Mouse (Mus musculus) ovary, postnatal 36 days (tissue): ENCODE data around the gene Prim2.

ENCODE experiments used
- DNase-seq: peaks from one replicate; pipeline ENCODE4 v3.0.0; 2022; ENCODE audit warnings: low spot score, mixed read lengths

The Prim2 gene

DNA sequence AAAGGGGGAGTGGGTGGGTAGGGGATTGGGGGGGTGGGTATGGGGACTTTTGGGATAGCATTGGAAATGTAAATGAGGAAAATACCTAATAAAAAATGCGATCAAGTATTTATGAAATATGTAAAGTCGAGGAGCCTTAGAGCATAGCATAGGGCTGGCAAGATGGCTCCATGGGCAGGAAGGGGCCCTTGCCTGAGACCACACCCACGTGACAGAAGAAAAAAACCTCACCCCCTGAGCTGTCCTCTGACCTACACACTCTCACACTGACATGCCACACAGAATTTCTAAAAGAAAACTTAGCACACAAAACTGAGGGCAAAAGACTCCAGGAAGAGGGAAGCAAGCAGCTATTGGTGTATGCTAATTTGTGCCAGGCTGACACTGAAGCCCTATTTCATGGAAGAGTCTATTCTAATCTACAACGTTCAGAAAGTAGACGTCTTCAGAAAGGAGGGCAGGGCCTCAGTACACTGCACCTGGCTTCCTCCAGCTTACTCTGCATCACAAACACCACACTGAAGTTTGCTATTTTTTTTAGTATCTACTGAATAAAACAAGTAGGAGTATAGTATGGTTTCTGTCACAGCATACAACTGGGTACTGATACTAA is 65.4 kb downstream of the Prim2 start:
- no peak for DNase-seq

DNA sequence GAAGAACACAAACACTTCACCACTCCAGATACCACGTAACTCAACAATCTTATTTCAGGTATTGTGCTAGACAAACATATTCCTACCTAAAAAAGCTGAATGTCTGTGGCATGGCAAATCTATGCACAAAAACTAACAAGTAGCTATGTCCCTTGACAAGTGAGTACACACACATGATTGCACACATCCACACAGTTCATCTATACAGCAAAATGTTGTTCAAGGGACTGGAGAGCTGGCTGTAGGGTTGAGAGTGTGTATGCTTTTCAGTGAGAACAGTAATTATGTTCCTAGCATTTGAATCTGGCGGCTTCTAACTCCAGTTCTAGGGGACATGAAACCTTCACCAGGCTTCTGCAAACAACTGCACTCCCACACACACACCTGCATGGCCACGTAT is 69.9 kb downstream of the Prim2 start:
- DNase-seq: no peak

DNA sequence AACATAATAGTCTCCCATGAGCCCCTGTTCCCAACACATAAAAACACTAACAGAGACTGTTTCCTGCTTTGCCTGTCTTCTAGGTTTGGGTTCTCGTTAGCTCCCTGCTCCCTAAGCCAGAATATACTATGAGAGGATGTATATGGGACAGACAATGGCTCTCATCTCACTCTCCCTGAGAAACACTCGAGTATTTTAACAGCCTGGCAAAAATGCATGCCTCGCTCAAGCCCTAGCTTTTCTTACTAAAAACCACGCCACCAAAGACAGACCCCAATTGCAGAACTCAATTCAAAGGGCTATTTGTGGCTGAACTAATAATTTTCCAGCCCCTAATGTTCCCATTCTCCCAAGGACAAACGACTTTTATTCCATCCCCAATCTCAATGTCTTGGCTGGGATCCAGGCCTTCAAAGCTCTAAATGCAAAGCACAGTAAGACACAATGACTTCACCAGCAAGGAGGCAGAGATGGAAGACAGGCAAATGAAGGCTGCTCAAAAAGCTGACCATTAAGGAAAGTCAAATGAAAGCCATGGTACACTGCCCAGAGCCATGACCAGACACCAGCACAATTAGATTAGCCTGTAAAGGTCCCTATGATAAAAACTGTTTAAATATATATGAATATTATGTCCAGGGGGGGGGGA is 70.5 kb downstream of the Prim2 start:
- DNase-seq: no peak

DNA sequence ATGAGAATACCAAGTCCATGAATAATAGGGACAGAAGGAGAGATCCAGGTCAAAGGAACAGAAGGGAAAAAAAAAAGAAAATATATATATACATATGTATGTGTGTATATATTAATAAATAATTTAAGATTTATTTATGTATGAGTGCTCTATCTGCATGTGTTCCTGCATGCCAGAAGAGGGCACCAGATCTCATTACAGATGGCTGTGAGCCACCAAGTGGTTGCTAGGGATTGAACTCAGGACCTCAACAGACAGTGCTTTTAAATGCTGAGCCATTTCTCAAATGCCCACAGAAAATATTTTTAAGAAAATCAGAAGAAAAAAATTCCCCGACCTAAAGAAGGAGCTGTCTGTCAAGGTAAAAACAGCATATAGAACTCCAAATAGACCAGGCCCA is 72.6 kb downstream of the Prim2 start:
- no peak for DNase-seq

DNA sequence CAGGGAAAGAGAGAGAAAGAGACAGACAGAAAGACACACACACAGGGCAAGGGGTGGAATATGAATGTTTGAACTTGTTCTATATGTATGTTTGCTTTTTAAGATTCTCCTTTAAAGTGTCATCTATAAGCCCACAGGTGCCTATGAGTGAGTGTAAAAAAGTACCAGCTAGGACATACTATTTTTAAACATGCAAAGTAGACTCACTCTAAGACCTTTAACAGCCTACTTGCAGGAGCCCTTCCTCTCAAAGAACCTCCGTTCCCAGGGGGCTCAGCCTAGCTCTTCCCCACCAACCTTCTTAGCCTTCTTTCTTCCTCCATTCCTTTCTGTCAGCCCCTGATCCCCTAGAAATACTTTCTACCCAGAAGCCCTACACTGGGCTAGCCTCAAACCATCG is 73.7 kb downstream of the Prim2 start:
- DNase-seq: no peak

DNA sequence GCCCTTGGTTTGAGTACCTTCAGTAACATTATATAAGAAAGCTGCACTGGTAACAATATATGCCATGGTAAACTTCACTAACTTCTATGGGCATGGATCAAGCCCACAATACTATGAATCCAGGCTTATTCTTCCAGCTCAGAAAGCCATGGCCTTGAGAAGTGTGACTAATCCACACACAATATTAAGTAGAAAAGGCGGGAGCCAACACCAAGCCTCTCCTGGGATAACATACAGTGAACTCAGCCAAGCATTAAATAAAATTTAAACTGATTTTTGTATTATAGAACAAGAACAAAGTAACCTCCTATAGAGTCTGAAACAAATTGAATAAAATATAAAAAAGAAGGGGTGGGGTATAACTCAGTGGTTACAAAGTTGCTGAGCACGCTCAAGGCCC is 74.6 kb downstream of the Prim2 start:
- no peak for DNase-seq

DNA sequence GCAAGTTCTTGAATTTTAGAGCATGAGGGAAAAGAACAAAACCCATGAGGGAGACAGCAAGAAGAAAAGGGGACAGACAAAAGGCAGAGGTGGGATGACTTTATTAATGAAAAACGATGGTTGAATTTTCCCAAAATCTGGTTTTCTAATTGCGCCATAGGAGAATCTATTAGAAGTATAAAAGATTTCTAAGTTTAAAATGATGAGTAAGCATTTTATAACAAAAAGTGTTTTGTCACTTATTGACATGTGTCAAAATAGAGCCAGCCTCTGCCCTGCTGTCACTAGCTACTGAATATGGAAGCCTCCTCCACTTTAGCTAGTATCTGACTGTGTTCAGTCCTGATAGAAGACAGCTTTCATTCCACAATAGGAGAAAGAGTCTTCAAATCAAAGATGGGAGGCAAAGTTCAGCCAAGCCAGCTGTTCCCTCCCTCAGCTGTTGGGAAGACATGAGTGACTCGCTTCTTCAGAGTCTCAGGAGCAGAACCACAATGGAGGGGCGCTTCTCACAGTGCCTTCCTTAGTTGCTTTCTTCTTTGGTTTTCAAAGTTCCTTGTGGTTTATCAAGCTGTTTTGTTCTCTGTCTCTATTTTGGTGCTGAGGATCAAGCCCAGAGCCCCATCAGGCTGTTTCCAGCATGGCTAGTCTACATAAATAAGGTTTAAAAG is 75.7 kb downstream of the Prim2 start:
- no peak for DNase-seq

DNA sequence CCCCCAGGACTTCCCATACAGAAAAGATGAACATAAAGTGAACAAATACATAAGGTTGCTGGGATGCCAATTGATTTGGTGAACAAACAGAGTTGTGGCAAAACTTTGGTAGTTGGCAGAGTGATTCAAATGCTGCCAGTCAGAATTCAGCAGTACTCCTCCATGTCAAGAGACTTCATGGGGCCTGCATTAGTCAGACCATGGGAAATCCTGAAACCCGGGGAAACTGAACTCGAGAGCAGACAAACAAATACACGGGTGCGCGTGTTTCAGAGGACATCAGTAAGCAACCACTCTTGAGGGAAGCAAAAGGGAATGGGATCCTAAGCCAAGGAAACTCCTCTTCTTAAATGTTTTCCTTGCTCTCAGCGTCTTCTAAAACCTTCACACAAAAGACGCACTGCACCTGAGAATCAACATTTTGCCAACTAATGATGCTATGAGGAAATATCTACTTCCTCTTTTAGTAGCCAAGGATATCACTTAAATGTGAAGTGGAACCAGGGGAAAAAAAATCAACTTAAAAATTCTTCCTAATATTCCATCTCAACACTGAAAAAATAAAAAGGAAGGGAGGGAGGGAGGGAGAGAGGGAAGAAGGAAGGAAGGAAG is 77.5 kb downstream of the Prim2 start:
- DNase-seq: no peak

DNA sequence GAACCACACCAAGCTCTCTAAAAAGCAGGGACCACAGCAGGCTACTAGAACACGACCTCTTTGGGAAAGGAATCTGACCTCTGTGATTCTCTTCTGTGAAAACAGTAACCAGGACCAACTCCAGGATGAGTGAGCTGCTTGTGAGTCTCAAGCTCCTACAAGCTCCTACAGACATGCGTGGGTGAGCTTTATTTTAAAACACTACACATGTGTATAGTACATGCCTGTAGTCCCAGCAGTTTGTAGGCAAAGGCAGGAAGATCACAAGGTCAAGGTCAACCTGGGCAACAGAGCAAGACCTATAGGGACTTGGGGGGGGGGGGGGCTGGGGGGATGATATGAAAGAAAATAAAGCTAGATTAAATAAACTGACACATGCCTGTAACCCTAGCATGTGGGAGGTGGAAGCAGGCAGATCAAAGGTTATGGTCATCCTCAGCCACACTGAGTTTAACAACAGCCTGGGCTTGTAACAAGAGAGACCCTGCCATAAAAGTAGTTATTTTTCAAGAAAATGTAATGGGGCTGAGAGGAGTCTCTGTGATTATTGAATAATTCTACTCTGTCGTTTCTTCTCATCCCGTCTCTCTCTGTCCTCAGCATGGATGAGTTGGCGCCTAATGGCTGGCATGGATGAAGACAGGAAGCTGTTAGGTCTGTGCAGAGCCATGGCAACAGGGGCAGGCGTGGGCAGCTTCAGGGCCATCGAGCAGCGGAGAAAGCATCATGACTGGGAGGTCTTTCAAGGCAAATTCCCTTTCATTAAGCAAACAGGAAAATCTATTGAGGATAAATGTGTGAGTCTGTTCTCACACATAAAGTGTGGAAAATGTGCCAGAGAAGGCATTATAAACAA is 78.8 kb downstream of the Prim2 start:
- DNase-seq: no peak

DNA sequence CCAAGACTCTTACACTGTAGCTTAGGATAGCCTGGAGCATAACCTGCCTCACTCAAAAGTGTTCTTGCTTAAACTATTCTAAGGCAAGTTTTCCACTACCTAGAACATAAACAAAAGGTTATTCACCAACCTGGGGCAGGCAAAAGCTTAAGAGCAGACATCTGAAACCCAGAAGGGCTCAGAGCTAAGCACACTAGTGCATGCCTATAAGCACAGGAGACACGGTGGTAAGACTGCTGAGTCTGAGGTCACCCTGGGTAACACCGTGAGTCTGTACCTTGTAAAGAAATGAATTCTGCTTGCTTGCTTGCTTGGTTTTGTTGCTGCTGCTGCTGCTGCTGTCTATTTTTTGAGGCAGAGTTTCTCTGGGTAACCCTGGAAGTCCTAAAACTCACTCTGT is 80.1 kb downstream of the Prim2 start:
- no peak for DNase-seq

DNA sequence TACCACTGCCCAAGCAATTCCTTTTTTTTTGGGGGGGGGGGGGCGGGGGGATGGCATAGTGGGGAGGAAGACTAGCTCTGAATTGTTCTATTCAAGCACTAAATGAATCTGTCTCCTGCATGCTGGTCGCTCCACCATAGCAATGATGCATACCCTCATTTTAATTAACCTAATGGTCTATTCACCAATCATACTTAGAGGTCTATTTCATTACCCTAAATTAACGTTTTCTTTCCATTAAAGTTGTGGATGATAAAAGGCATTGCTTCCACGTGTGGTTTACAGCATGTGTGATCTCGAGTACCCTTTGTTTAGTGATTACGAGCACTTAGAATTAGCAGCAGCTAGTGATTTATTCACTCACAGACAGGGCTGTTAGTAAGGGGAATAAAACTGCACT is 81.0 kb downstream of the Prim2 start:
- DNase-seq: no peak

DNA sequence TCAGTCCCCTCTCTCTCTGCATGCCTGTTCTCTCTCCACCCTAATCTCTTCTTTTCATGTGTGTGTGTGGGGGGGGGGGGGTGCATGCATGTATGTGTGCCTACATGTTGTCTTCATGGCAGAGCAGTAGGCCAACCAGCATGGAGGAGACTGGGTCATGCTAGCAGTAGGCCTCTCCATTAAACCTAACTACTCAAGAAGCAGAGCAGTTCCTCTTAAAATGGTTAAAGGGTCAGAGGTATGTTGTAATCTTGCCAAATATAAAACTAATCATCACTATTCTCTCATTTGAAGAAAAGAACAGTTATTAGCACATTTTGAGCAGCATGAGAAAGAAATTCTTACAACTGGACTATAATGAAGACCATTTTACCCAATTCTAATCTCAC is 85.0 kb downstream of the Prim2 start:
- DNase-seq: no peak

DNA sequence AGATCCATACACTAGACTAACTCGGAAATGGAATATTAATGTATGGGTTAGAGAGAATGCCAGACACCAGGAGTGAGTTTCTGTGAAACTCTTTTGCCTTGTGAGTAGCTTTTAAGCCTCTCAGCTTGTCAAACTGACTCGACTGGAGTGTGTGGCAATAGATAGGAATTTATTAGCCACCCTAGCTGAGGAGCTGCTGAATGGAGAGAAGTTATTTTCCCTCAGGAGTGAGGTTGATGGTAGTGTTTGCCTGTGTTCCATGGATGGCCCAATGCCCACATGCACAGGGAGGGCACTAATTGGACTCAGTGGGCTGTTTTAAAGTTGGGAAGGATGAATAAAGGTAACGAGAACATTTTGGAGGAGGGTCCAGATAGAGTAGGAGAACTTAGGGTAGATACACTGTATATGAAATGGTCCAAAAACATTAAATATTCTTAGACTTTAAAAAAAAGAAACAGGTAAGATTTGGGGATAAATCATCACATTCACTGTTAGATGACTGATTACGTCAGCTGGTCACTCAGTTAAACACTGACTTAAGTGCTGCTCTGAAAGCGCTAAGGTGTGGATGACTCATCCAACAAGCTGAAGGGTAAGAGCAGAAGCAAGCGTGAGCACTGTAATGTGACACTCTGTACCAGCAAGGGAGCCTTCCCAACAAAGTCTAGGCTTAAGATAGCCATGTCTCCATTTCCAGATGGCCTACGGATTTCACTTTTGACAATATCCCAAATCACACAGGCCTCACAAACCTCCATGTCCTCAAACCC is 85.6 kb downstream of the Prim2 start:
- no peak for DNase-seq

DNA sequence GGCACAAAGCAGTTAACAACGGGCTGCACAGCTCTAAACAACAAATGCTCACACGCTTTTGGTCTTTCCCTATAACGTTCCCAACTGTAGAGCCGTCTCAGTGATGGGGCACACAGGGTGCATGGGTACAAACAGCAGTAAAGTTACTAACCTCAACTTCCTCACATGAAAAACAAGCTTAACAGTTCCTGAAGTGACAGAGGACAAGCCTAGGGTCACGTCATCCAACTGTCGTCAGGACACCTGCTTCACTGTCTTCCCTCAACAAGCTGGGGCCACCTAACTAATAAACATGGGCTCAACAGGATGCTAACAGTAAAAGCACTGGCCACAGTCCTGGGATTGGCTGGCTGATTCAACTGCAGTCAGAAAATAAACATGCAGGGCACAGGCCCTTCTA is 91.0 kb downstream of the Prim2 start:
- DNase-seq: no peak

DNA sequence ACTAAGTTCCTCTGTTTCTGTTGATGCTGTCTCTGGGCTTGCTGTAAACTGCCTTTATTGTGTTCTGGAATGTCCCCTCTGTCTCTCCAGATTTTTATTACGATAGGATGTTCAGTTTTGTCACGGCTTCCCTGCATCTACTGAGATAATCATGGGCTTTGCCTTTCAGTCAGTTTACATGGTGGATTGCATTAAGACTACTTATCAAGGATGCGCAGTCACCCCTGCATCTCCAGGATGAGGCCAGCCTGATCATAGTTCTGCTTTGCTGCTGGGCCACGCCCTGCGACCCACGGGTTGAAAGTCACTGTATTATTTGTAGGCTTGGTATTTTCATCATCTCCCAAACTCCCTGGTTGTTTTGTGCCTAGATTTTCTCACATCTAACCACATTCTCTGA is 95.1 kb downstream of the Prim2 start:
- no peak for DNase-seq

DNA sequence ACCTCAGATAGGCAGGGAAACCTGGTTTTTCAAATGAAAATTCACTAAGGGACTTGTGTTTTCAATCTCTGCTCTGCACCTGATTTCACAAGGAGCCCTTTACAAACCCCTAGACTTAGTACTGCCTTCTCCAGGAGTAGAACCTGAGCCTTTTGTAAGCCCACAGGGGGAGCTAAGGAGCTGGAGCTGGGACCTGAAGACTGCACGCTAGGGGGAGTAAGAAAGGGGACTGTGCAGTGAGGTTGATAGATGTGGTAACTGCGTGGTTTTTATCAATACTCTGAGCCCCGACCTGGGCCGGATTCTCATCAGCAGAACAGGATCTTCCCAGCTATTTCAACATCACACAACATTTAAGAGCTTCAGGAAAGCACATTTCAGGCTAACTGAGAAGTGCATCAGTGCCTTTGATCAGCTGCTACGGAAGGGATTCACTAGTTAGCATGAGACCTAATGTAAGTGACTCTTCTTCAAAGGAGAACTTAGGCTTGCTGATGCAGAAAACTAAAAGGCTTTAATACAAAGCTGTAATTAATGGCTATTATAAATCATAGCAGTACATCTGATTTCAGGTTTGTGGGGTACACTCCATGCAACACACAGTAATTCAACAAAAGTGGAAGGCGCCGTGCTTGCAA is 103.7 kb downstream of the Prim2 start:
- DNase-seq: no peak

DNA sequence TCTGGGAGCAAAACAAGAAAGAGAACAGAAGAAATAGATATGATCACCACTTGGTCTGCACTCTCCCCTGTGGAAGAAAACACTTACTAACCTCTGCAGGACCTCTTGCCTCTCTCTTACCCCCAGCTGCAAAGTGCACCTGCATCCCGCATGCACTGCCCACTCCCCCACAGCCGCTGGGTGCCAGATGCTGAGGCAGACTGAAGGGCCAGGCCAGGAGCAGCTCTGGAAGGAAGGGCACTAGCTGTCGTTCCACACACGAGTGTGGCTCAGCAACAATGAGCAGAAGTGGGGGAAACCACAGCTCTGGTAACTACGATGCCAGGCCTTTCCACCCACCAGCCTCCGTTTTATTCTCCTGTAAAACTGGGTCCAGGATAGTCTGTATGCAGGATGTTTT is 105.6 kb downstream of the Prim2 start:
- no peak for DNase-seq

DNA sequence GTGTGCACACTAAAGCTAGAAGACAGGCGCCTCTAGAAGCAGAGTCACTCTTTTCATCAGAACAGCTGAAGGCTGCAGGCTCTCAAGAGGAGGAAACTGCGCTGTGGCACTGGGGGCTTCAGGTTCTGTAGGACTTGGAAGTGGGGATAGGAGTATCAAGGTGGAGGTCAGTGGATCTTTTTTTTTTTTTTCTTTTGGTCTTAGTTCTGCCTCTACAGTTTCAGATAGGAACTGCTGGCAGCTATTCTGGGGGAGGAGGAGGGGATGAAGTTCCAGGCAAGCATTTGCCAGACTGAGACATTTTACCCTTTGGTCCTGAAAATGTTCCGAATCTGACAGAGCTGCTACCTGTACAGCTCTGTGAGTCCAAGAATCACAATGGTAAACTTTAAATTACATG is 106.0 kb downstream of the Prim2 start:
- DNase-seq: no peak

DNA sequence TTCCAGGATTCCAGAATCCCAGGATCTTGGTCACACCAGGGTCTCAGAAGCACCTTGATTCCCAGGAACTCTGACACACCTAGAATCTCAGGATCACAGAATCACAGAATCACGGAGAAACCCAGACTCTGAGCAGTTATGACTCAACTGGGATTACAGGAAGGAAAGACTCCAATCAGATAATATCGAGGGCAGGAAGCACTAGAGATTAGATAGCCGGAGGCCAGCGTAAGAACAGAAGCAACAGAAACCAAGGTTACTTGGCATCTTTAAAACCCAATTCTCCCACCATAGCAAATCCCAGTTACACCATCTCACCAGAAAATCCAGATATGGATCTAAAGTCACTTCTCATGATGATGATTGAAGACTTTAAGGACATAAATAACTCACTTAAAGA is 113.0 kb downstream of the Prim2 start:
- no peak for DNase-seq

DNA sequence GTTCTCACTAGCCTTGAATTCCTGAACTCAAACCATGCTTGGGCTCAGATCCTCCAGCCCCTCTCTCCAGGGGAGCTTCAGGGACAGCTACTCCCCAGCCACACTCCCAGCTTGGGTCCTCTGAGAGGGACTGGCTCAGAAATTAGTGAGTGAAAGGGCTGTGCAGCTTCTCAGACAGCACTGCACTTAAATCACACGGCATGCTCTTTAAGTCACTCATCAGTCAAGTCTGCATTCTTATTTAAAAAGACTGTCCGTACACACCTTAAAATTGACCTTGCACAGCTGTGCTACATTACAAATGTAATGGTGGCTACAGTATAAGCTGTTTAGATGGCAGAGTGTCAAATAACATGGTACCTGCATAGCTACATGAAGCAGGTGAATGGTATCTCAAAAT is 114.0 kb downstream of the Prim2 start:
- no peak for DNase-seq

DNA sequence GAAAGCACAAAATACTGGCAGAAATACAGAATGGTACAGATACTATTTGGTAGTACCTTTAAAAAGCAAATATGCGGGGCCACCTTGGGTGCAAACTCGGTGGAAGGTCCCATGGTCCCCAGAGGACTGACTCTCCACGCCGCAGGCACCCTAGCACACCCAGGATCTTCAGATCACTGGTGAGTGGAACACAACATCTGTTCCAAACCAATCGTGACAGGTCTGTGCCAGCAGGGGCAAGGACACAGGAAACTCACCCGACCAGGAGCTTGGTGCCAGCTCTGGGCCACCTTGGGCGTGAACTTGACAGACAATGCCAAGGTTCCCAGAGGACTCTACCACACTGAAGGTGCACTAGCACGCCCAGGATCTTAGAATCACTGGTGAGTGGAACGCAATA is 118.2 kb downstream of the Prim2 start:
- DNase-seq: no peak
